Mouse (Mus musculus) lung, adult 18-20 months (tissue): ENCODE results near the gene Tubgcp6.
A peak's percentile ranks its signal among the peaks of the same experiment; 100 is the strongest.

Source experiments
- DNase-seq, 2 experiments: peaks; one replicate each; pipeline ENCODE4 v3.0.0; 2022; ENCODE audit warnings: mixed read lengths in 2 of 2

The Tubgcp6 gene

DNA sequence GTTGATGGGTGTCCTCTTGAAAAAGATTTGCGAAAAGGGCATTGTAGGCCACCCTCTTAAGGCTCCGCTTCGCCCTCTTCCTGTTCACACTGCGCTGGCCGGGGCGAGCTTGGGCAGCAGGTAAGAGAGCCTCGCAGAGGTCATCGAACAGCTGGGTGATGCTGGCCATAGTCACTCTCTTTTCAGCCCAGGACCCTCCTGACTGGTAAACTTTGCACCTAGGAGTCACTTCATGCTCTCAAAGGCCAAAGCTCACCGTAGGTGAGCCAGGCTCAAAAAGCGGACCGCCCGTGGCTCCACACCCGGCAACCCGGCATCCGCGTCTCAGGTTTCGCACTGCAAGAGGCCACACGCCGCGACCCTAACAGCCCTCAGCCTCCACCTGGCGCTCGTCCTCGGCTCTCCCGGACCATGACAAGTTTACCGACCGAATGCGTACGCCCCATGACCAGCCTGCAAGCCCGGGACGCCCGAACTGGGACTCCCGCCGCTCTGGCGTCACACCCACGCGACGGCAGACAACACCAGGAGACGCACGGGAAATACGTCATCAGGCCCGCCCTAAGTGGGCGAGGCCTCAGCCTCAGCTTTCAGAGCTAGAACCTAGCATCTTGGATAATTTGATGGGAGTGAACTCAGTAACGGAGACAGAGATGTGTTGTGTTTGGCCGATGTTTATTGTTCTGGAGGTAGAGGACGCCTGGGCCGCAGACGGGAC lies at the start of gene Tubgcp6:
Tubgcp6 (minus strand) TSS at position 464 of the 718 bp plus-strand sequence.
- peak; percentile 94 to 95 for DNase-seq

DNA sequence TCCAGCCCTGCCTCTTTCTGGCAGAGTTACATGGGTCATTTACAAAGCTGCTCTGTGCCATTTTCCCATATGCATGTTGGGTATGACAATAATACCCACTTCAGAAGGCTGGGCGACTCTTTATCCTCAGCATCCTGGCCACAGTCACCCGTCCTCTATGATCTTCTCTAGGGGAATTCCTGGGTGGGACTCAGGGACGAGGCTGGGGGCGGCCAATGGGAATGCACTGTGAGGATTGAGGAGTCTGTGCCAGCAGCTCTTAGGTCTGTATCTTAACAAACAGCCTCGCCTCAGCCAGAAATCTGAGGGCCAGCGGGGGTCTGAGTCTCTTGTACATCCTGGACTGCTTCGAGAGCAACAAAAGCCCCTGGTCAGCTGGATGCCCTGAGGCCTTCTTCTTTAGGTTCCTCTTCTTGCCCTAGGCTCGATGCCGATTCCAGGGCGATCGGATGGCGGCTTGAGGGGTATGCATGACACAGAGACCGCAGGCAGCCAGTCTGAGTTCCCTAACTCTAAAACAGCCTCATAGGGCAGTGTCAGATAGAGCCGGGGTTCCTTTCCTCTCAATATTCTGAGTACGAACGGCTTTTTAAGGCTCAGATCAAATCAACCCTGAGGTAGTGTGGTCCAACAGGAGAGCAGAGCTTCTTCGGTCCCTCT lies 49.5 kb upstream of the Tubgcp6 start:
- no peak for DNase-seq

DNA sequence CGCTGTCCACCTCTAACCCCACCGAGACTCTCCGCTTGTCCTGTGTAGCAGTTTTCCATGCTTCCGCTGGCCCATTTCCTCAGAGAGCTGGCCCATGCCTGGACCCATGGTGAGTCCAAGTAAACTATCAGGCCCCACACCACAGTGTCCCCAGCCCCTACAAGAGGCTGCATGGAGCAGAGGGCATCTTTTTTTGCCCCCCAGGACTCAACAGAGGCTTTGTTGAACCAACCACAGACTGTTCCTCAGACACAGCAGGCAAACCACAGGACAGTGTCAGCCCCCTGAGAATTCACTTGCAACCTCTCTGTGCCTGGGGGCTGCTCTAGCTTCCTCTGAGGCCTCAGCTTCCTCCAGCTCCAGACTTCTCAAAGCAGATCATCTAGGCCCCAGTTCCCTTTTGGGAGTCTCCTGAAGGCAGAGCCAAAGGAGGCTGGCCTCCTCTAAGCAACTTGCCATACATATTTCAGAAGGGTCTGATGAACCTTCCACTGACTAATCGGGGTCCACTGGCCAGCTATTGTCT lies 48.7 kb upstream of the Tubgcp6 start:
- no peak for DNase-seq

DNA sequence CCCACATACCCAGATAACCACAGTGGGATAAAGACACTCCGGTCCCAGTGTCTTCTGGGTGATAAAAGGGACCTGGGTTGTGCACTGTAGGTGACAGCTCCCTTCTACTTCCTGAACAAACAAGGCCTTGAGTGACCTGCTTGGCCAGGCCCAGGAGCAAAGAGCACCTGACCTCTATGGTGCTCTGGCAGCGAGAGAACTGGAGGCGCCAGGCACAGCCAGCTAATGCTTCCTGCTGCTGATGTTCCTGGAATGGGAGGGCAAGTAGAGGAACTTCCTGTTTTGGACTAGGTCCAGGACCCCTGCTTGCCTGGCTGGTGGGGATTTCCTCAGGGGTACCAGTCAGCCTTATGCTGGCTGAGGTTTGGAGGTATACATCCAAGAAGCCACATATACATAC lies 47.2 kb upstream of the Tubgcp6 start:
- peak; percentile 73 to 85 for DNase-seq

DNA sequence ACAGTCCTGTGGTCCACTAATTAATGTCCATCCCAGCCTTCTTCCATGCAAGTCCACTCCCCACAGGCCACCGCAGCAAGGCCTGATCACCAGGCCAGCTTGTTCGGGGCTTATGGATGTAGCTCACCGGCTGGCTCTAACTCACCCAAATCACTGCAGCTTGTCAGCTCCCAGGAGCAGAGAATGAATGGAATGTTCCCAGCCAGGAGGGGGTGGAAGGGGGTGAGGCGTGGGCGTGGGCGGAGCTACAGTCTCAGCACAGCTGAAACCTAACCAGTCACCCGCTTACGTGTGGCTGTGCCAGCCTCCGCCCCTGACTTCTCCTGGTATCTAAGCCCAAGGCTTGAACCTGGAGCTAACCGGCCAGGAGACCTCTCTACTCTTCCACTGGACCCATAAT lies 46.5 kb upstream of the Tubgcp6 start:
- peak; percentile 94 to 95 for DNase-seq

DNA sequence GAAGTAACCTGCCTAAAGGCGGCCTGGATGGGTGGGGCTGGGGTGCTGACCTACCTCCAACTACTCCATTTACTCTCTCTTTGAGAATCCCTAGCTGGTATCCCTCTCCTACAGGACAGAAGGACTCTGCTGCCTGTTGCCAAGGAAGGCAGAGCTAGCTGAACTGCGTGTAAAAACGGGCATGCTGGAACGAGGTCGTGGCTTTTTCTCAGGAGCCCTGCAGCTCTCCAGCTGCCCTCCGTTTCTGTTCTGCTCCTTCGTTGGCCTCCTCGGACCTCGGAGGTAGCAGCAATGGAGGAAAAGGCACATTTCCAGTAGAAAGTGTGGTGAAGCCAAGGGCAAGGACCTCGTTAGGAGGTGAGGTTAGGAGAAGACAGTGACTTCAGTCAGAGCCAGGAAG lies 46.0 kb upstream of the Tubgcp6 start:
- no peak for DNase-seq

DNA sequence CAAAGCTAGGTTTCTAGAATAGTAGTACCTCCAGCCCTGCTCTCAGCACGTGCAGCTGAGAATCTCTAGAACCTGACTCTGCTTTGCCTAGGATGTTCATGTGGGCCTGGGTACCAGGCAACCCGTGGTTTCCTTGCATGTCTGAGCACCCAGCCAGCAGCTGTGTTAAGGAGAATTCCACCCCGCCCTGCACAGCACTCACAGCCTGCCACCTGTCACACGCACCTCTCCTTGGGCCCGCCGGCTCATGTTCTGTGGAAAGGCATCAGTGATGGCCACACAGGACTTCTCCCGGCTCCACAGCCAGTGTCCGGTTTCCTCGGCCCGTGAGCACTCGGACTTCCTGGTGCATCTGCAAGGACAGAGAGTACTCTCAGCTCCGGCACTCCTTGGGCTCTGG lies 42.6 kb upstream of the Tubgcp6 start:
- no peak for DNase-seq

DNA sequence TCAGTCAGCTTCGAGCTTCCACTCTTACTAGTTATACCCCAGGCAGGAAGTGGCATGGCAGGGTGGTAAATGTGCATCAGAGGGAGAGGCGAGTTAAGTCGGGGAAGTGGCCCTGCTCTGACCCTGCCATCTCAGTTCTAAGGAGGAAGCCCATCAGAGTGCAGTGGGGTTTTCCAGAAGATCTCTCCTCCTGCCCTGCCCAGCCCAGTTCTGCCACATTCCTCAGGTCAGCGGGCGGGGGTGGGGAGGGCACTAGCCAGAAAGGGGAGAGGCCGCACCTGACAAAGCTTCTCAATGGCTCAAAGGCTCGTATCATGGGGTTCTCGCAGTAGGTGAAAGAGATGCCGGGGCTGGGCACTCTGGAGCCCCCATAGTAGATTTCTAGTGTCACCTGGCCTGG lies 38.5 kb upstream of the Tubgcp6 start:
- DNase-seq, result peak; percentile 80 to 87

DNA sequence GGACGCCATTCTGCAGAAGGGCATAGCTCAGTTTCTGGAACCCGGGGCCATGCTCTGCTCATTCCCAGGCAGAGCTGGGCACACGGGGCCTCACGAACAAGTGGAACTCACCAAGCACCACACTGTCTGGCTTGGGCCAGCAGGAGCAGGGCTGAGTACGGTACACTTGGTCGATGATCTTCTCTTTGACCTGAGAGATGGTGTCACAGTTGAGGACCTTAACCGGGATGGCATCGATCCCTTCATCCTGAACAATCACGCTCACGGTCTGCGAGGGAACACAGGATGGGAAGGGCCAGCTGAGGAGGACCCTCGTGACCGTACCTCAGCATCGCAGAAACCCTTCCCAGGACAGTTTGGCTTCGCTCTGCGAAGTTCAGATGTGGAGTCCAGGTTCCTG lies 35.6 kb upstream of the Tubgcp6 start:
- DNase-seq, result no peak

DNA sequence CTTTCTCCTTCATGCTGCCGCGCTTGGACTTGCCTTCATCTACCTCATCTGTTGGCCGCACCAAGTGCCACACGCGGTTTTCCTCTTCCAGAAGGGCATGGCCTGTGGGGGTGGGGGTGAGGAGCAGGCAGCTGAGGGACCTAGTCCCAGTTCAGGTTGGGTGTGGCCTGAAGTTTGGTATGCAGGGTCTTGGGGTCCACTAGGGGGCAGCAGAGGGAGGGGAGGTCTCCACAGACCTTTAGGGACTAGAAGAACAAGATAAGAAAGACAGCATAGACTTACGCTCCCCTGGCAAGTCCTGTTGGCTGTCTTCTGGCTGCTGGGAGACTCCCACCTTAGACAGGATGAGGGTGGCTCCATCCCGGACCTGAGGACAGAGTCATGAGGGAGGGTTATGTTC lies 35.0 kb upstream of the Tubgcp6 start:
- peak; percentile 72 to 78 for DNase-seq

DNA sequence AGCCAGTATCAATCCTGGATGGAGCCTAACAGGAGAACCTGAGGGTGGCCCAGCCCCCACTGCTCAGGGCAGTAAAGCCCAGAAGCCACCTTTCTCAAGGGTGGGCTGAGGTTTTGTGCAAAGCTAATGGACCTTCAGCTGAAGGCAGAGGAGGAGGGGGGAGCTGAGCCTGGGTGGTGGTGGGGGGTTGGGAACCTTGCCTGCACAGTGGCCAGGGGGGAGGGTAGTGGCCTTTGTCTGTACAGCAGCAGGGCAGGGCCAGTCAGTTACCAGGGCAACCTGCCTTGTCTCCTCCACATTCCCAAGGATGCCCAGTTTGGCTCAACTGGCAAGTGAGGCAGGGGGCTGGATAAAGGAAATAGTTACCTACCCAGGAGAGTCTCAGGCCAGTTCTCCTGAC lies 29.4 kb upstream of the Tubgcp6 start:
- DNase-seq, result no peak

DNA sequence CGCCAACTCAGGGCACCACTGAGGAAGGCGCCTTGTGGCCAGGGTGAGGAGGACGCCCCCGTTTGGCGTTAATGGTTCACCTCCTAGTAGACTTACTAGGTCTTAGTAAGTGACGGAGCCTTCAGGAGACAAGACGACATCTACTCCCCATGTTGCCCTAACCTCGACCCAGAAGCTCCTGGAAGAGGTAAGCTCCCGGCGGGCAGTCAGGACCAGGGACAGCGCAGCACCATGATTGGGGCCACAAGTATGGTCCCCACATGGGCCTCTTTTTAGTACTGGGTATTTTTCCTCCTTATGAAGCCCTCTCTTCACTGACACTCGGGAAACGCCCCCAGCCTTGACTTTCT lies 27.1 kb upstream of the Tubgcp6 start:
- DNase-seq, result peak in 1 of 2 experiments; percentile 31

DNA sequence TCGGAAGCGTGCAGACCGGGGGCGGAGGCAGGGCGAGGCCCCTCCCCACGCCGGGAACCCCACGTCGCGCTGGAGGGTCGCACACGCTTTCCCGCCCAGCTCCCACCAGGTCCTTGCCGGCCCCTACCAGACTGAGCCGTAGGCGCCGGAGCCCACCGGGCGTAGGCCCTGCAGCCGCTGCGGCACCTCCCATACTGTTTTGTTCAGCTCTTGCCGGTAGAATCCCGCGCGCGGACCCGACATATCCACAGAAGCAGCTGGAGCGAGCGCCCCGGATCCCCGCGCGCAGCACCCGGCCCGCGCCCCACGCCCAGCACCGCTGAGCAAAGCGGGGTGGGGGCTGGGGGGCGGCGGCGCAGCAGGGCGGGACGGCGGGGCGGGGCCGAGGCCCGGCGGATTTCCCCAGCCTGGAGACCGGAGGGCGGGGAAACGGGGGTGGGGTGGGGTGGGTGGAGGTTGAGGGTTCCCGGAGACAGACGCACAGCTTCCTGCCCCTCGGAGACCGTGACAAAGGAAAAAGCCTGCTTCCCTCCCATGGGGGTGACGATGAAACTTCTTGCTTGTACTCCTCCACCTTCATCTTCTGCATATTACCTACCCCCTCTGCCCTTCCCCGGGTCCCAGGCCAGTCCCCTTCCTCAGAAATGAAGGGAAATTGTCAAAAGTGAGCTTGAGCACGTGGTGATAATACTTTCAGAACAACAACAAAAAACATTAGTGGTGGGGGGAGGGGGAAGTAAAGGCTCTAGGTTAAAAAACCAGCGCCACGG lies 26.5 kb upstream of the Tubgcp6 start, which contains the start of gene Mapk11:
Mapk11 (minus strand) TSS at position 358 of the 770 bp plus-strand sequence.
- peak; percentile 59 to 61 for DNase-seq

DNA sequence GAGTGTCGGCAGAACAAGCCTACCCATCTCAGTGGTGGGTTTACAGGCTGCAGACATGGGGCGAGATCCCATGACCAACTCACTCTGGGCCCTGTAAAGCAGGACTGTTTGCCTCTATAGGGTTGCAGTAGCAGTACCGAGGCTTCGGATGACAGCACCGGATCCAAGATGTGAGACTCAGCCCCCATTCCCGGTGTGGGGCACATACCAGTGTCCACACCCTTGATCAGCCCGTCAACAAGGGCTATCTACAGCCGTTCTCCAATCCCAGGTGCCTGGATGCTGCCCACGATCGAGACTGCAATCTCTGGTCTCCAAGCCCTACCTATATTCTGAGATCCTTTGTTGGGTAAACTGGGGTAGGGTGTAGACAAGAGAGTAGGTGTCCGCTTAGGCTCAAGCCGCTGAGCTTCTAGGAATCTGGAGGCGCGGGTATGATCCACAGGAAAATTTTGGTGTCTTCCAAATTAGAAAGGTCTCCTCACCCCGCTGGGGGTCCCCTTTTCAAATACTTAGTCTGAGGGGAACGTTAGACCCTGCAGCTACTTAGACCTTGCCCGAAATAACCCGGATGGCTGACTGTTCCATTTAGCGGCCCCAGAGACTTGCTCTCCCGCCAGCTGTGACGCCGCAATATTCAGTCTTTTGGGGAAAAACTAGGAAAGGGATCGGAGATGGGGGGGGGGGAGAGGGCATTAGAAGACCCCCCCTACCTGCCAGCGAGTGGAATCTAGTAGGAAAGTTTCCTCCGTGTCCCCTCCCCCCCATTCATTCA lies 25.8 kb upstream of the Tubgcp6 start:
- DNase-seq, result no peak

DNA sequence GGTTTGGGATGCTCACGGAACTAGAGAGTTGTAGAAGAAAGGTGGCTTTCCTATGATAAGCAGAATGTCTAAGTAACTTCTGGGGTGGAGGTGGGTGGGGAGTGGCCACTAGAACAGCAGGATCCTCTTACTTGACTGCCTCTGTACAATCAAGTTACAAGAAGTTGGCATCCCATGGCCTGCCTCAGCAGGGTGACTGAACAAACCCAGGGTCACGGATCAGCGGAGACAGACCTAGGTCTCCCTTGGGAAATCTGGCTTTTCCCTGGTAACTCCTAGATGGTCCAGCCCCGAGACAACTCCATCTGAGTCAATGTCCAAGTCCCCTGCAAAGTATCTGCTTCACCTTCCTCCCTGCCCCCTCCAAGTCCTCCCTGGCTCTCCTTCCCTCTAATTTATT lies 25.0 kb upstream of the Tubgcp6 start:
- no peak for DNase-seq

DNA sequence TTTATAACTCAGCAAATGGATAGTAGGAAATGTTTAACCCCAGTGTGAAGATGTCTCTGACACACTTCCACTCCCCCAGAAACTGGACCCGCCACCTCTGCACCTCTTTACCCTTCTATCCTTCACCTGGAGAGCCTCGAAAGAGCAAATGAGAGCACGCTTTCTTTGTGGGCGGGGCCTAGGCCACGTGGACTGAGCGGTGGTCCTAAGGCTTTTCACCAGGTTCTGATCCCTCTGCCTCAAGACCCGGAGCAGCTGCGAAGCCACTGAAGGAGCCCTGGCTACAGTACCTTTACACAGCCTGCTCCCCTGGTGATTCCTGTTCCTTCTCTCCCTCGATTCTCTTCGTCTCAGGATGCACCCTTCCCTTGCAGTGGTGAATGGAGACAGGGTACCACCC lies 24.5 kb upstream of the Tubgcp6 start:
- DNase-seq, result no peak

DNA sequence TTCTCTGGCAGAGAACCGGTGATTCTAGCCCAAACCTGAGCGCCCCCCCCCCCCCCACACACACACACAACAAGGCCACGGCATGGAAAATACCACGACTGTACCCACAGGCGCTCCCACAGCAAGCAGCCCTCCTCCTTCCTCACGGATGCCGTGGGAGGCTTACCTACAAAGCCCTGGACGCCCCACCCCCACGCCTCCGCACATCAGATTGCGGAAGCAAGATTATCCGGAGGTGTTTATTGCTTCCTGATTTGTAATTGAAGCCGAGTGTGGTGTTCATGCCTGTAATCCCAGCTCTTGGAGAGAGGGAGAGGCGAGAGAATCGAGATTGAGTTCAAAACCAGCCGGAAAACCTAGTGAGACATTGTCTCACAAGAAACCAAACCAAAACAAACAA lies 24.1 kb upstream of the Tubgcp6 start:
- peak; percentile 60 to 64 for DNase-seq

DNA sequence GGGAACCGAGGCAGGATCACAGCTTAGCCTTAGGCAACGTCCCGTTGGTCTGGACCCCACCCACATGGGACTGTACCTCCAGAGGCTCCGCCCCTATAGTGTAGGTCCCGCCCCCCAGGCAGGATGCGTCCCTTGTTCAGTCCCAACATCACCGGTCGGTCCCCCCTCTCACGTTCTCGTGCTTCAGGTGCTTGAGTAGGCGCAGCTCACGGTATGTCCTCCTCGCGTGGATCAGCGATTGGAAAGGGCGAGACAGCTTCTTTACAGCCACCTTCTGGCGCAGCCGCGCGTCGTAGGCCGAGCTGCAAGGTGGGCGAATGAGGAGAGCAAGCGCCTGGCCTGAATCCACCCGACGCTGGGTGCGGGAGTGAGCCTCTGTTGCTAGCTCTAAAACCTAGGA lies 23.6 kb upstream of the Tubgcp6 start:
- peak; percentile 73 to 77 for DNase-seq

DNA sequence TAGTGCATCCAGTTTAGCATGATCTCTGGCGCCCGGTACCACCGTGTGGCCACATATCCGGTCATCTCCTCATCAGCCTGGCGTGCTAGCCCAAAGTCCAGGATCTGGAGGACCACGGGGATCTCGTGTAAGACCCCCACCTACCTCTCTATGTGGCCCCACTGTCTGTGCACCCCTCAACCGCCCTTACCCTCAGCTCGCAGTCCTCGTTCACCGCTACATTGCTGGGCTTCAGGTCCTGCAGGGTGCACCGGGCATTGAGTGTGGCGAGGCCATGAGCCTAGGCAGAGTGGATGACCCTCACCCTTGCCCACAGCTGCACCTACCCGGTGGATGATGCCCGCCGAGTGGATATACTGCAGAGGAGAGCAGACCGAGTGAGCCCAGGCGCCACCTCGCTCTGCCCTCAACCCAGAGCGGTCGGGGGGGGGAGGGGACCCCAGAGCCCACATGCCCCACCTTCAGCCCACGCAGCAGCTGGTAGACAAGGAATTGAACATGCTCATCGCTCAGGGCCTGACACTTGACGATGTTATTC lies 23.0 kb upstream of the Tubgcp6 start:
- DNase-seq, result no peak

DNA sequence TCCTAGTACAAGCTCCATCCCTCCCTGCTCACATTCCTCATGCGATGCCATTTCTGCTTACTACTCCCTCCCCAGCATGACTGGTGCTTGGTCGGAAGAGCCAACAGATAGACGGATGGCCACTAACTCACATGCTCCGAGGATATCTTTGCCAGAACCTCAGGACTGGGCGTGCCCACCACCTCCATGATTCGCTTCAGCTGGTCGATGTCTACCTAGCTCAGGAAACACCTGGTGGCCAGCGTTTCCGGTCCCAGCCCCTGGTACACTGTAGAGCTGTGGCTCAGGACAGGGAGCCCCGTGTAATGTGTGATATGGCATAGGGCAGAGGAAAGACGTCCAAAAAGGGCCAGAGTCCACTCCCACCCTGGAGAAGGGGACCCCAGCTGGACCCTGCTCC lies 22.1 kb upstream of the Tubgcp6 start:
- DNase-seq, result no peak

DNA sequence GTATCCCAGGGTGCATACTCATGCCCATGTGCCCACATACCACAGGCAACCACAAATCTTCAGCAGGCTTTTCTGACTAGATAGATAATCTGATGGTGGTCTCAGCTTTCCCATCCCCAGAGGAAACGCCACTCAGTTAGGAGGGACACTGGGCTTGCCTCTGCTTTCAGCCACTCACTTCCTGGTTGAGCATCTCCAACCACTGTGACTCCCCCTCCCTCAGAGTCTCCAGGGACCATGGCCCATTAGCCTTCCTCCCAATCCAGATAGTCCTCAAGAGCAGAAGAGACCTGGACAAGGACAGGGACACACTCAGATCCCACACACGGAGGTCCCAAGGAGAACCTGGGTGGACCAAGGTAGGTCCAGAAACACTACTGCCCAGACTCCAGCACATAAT lies 20.2 kb upstream of the Tubgcp6 start:
- DNase-seq, result no peak

DNA sequence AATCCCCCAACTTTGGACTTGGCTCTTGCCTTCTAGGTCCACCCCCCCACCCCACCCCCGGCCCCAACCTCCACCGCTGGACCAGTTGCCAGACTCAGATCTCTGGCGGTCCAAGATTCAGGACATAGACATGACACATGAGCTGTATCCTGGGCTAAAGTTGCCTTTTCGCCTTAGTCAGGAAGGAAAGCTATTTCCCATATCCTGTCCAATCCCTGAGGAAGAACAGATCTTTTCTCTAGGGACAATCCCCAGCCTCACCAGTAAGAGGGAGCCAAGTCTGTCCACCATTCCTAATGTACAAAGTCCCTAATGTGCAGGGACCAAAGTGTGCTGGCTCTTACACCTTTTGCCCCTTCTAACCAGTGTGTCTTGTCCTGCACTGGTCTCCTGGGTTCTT lies 19.0 kb upstream of the Tubgcp6 start:
- no peak for DNase-seq

DNA sequence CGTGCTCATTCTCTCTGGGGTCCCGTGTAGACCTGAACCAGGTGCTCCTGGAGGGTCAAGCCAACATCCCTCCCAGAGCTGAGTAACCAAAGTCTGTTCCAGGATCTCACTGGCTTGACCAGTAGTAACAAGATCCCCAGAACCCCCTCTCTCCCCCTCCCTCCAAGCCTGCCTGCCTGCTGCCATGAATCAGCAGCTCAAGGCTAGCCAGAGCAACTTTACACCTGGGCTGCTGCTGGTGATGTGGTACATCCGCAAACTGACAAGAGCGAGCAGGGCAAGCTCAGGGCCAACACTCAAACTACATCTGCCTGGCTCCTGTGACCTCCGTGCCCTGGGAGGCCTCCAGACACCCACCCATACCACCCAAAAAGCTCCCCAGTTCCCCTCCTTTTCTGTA lies 18.5 kb upstream of the Tubgcp6 start:
- DNase-seq, result no peak
